In genomic region chr8:71461152-71461840, GRCm38 (mm10) we compare ENCODE assay signal across 10 mouse cellular contexts. TPM values are rescaled to one million over a fixed set of nuclear protein-coding genes. Genes with fewer than 3 reads are reported as not detected.
DNase-seq lines count a peak whose midpoint lies in the region; ATAC-seq and TF ChIP-seq lines count a peak whose summit lies in the region.
"Had no signal": no experiment of that assay in that cellular context is flagged by ENCODE, and none has a peak within 500 bp of the region (broad histone marks: within the 10 kb centered on the region; RNA-seq: fewer than 3 reads in every experiment).

No protein-coding gene starts in this region.

- TF ChIP-seq EP300 in stomach, postnatal 0 days (optimal IDR thresholded peaks at IDR 0.05) = no peak

- no peaks in the 10 kb centered on the region for H3K27me3 ChIP-seq in midbrain, embryonic 11.5 days (ENCODE audit: control insufficient read depth, insufficient read depth, low read length)
- H3K27me3 ChIP-seq in stomach, postnatal 0 days (ENCODE audit: control insufficient read depth, insufficient read depth, low read length) = no peaks in the 10 kb centered on the region
- H3K27me3 ChIP-seq: limb, embryonic 15.5 days had no signal

- no peak overlapping the region for H3K4me3 ChIP-seq in midbrain, embryonic 11.5 days (ENCODE audit: low read depth, low read length)
- H3K4me3 ChIP-seq in stomach, postnatal 0 days (ENCODE audit: low read depth, low read length) = no peak overlapping the region

- WGBS in midbrain, embryonic 11.5 days = 77% methylated on average over 47 of the region's 47 CpGs
- 90% methylated on average over 47 of the region's 47 CpGs for WGBS in stomach, postnatal 0 days

- H3K9me3 ChIP-seq in midbrain, embryonic 11.5 days (ENCODE audit: control insufficient read depth, low read length) = no peaks in the 10 kb centered on the region
- H3K9me3 ChIP-seq in stomach, postnatal 0 days (ENCODE audit: control insufficient read depth, low read length) = no peaks in the 10 kb centered on the region
- H3K9me3 ChIP-seq: limb, embryonic 15.5 days had no signal

- H3K9ac ChIP-seq in midbrain, embryonic 11.5 days (ENCODE audit: low read length) = no peak overlapping the region
- no peak overlapping the region for H3K9ac ChIP-seq in stomach, postnatal 0 days (ENCODE audit: low read length)
- H3K9ac ChIP-seq: limb, embryonic 15.5 days had no signal

- TF ChIP-seq CTCF in stomach, postnatal 0 days (IDR thresholded peaks at IDR 0.05; ENCODE audit: low read depth) = no peak

- no peak for ATAC-seq in midbrain, embryonic 11.5 days (ENCODE audit: low FRiP score)
- ATAC-seq in stomach, postnatal 0 days (ENCODE audit: low FRiP score, low TSS enrichment) = no peak

- peaks cover 25% of the 10 kb centered on the region for H3K4me1 ChIP-seq in midbrain, embryonic 11.5 days (ENCODE audit: control insufficient read depth, insufficient read depth, low read length)
- peaks cover 13% of the 10 kb centered on the region for H3K4me1 ChIP-seq in stomach, postnatal 0 days (replicated peaks; ENCODE audit: control insufficient read depth, insufficient read depth)

- H3K4me2 ChIP-seq in midbrain, embryonic 11.5 days = no peak overlapping the region
- H3K4me2 ChIP-seq in stomach, postnatal 0 days (replicated peaks; ENCODE audit: low read depth) = no peak overlapping the region

- H3K36me3 ChIP-seq in midbrain, embryonic 11.5 days (ENCODE audit: control insufficient read depth, insufficient read depth, low read length) = peaks cover 2% of the 10 kb centered on the region; the same call in 1 of the 2 replicates
- peaks cover 5% of the 10 kb centered on the region; the same call in 1 of the 2 replicates for H3K36me3 ChIP-seq in stomach, postnatal 0 days (ENCODE audit: control insufficient read depth, insufficient read depth, low read length)

- H3K27ac ChIP-seq in midbrain, embryonic 11.5 days (ENCODE audit: low read depth, low read length) = no peak overlapping the region
- H3K27ac ChIP-seq in stomach, postnatal 0 days (replicated peaks) = no peak overlapping the region
- H3K27ac ChIP-seq: limb, embryonic 15.5 days had no signal

- peak; percentile 44 to 54 for DNase-seq in adrenal gland, adult (ENCODE audit: inconsistent age in 2 of 2, low spot score in 1 of 2)
- DNase-seq in adrenal gland, postnatal 4 days (ENCODE audit: low spot score in 2 of 2) = no peak
- DNase-seq in kidney, adult 9 months = peak; percentile 14
- DNase-seq in kidney, postnatal 36 days = no peak
- peak; percentile 59 to 63 for DNase-seq in cerebellum, postnatal 25 days
- DNase-seq in midbrain, embryonic 11.5 days (ENCODE audit: low spot score, missing footprints) = peak; percentile 76
- DNase-seq in stomach, postnatal 0 days (ENCODE audit: low spot score) = no peak
- no peak for DNase-seq in left cerebral cortex, postnatal 14 days (ENCODE audit: low spot score in 2 of 2)
- DNase-seq: kidney, postnatal 14 days had no signal

- intact Hi-C loops in left cerebral cortex, postnatal 14 days (cut with DNase I) = loop anchor here (5.0 kb wide), 1 partner anchor 554 kb away; the partner anchor contains the start of gene Map1s

RNA-seq across cellular contexts. Expression of gene Abhd8, which starts 2.2 kb away (rescaled TPM):
- total RNA-seq in adrenal gland, postnatal 4 days (2021) = 10 to 100 TPM; 58.9 to 65.9 TPM
- polyA plus RNA-seq in midbrain, embryonic 11.5 days (2014; fragmentation: Nextera tagmentation; extraction: Ambion mirVana) = 36.4 and 42.2 TPM in 2 replicates
- 22.1 and 23.5 TPM in 2 replicates for polyA plus RNA-seq in stomach, postnatal 0 days (2015; fragmentation: Nextera tagmentation; extraction: Ambion mirVana)
- 100 to 1,000 TPM; 225 to 230 TPM for total RNA-seq in left cerebral cortex, postnatal 14 days (2021)

RNA-seq across cellular contexts. Expression of gene Mrpl34, which starts 3.5 kb away (rescaled TPM):
- 10 to 100 TPM; 87.7 to 89.8 TPM for total RNA-seq in adrenal gland, postnatal 4 days (2021)
- polyA plus RNA-seq in midbrain, embryonic 11.5 days (2014; fragmentation: Nextera tagmentation; extraction: Ambion mirVana) = 249 and 251 TPM in 2 replicates
- polyA plus RNA-seq in stomach, postnatal 0 days (2015; fragmentation: Nextera tagmentation; extraction: Ambion mirVana) = 127 and 137 TPM in 2 replicates
- 10 to 100 TPM; 75.5 to 79.8 TPM for total RNA-seq in left cerebral cortex, postnatal 14 days (2021)

RNA-seq across cellular contexts. Expression of gene Dda1, which starts 7.7 kb away (rescaled TPM):
- 10 to 100 TPM; 61.2 to 61.4 TPM for total RNA-seq in adrenal gland, postnatal 4 days (2021)
- polyA plus RNA-seq in midbrain, embryonic 11.5 days (2014; fragmentation: Nextera tagmentation; extraction: Ambion mirVana) = 128 and 129 TPM in 2 replicates
- 72.5 and 74.5 TPM in 2 replicates for polyA plus RNA-seq in stomach, postnatal 0 days (2015; fragmentation: Nextera tagmentation; extraction: Ambion mirVana)
- total RNA-seq in left cerebral cortex, postnatal 14 days (2021) = 100 to 1,000 TPM in 1 of 2 experiments, 10 to 100 TPM in 1; 96.0 to 106 TPM

RNA-seq across cellular contexts. Expression of gene Ano8, which starts 24.5 kb away (rescaled TPM):
- 10 to 100 TPM; 25.9 to 26.3 TPM for total RNA-seq in adrenal gland, postnatal 4 days (2021)
- polyA plus RNA-seq in midbrain, embryonic 11.5 days (2014; fragmentation: Nextera tagmentation; extraction: Ambion mirVana) = 4.0 and 4.7 TPM in 2 replicates
- polyA plus RNA-seq in stomach, postnatal 0 days (2015; fragmentation: Nextera tagmentation; extraction: Ambion mirVana) = 0.68 and 1.1 TPM in 2 replicates
- 10 to 100 TPM; 68.7 to 74.9 TPM for total RNA-seq in left cerebral cortex, postnatal 14 days (2021)

RNA-seq across cellular contexts. Expression of gene Gtpbp3, which starts 26.6 kb away (rescaled TPM):
- total RNA-seq in adrenal gland, postnatal 4 days (2021) = 10 to 100 TPM; 30.6 to 32.0 TPM
- 4.0 and 4.6 TPM in 2 replicates for polyA plus RNA-seq in midbrain, embryonic 11.5 days (2014; fragmentation: Nextera tagmentation; extraction: Ambion mirVana)
- polyA plus RNA-seq in stomach, postnatal 0 days (2015; fragmentation: Nextera tagmentation; extraction: Ambion mirVana) = 7.2 and 8.2 TPM in 2 replicates
- total RNA-seq in left cerebral cortex, postnatal 14 days (2021) = 10 to 100 TPM; 29.8 to 30.8 TPM

Comparison
In these comparisons a context has a peak if more than half of its experiments do, and no peak if none do; other contexts are left out.
1. DNase-seq: peak in adrenal gland, adult (2 of 2), kidney, adult 9 months (single experiment), cerebellum, postnatal 25 days (2 of 2) and midbrain, embryonic 11.5 days (single experiment); none in adrenal gland, postnatal 4 days (0 of 2), kidney, postnatal 36 days (0 of 2), stomach, postnatal 0 days (single experiment) and left cerebral cortex, postnatal 14 days (0 of 2).